Mouse (Mus musculus) kidney, postnatal 25 days (tissue): ENCODE results near the gene Ppp1r9a.
"Not testable (repeated sequence)": the region's sequence is repeated elsewhere in the genome, so short reads cannot be mapped to it uniquely, and the experiment has no call there.

Experiments used
- DNase-seq, 2 experiments: peaks; one replicate each; pipeline ENCODE4 v3.0.0; 2021; ENCODE audit warnings: mixed read lengths in 2 of 2

Gene Ppp1r9a

GRCm38 (mm10) chr6:4902674-4903324 is at the start of gene Ppp1r9a:
Ppp1r9a (plus strand) TSS chr6:4902917.
- peak; percentile 53 to 74 for DNase-seq

GRCm38 (mm10) chr6:4855236-4855635 is 47.5 kb upstream of the Ppp1r9a start:
- peak in 1 of 2 experiments; percentile 22 for DNase-seq

GRCm38 (mm10) chr6:4856919-4857318 is 45.8 kb upstream of the Ppp1r9a start:
- peak in 1 of 2 experiments; percentile 23 for DNase-seq

GRCm38 (mm10) chr6:4884316-4884715 is 18.4 kb upstream of the Ppp1r9a start:
- DNase-seq = no peak

GRCm38 (mm10) chr6:4889544-4889943 is 13.2 kb upstream of the Ppp1r9a start:
- DNase-seq = no peak

- DNase-seq = no peak
Observed at GRCm38 (mm10) chr6:4892417-4892816, 10.3 kb upstream of the Ppp1r9a start.

GRCm38 (mm10) chr6:4893312-4893711 is 9.4 kb upstream of the Ppp1r9a start:
- not testable (repeated sequence) for DNase-seq

GRCm38 (mm10) chr6:4899906-4900305 is 2.8 kb upstream of the Ppp1r9a start:
- DNase-seq = no peak

GRCm38 (mm10) chr6:4903325-4904054 is 773 bp downstream of the Ppp1r9a start:
- peak; percentile 50 to 75 for DNase-seq

GRCm38 (mm10) chr6:4904055-4904450 is 1.3 kb downstream of the Ppp1r9a start:
- peak; percentile 17 to 39 for DNase-seq

GRCm38 (mm10) chr6:4910042-4910634 is 7.4 kb downstream of the Ppp1r9a start:
- DNase-seq = no peak

GRCm38 (mm10) chr6:4918470-4918869 is 15.8 kb downstream of the Ppp1r9a start:
- DNase-seq = no peak

GRCm38 (mm10) chr6:4923791-4924190 is 21.1 kb downstream of the Ppp1r9a start:
- DNase-seq = not testable (repeated sequence)

- DNase-seq = no peak
Observed at GRCm38 (mm10) chr6:4925966-4926687, 23.4 kb downstream of the Ppp1r9a start.

- DNase-seq = no peak
Observed at GRCm38 (mm10) chr6:4930321-4930720, 27.6 kb downstream of the Ppp1r9a start.

- DNase-seq = no peak
Observed at GRCm38 (mm10) chr6:4938901-4939300, 36.2 kb downstream of the Ppp1r9a start.

- no peak for DNase-seq
Observed at GRCm38 (mm10) chr6:4940086-4940485, 37.4 kb downstream of the Ppp1r9a start.

GRCm38 (mm10) chr6:4940639-4941038 is 37.9 kb downstream of the Ppp1r9a start:
- no peak for DNase-seq

GRCm38 (mm10) chr6:4943821-4944220 is 41.1 kb downstream of the Ppp1r9a start:
- no peak for DNase-seq

- no peak for DNase-seq
Observed at GRCm38 (mm10) chr6:4948056-4948455, 45.3 kb downstream of the Ppp1r9a start.

- no peak for DNase-seq
Observed at GRCm38 (mm10) chr6:4949701-4950100, 47.0 kb downstream of the Ppp1r9a start.

GRCm38 (mm10) chr6:4953028-4953719 is 50.5 kb downstream of the Ppp1r9a start:
- DNase-seq = no peak

- no peak for DNase-seq
Observed at GRCm38 (mm10) chr6:4956651-4957050, 53.9 kb downstream of the Ppp1r9a start.
